Mouse (Mus musculus): ENCODE results near the gene Tas2r143. TPM values are rescaled to one million over a fixed set of nuclear protein-coding genes. Genes with fewer than 3 reads are reported as not detected.

Gene Tas2r143
- polyA plus RNA-seq, 1 experiment from 2014 or later, result not detected

- Histone ChIP-seq H3K36me3 (ENCODE audit: control insufficient read depth, insufficient read depth, low read length) (no peaks in the 10 kb centered on the region), H3K4me2 (replicated peaks; ENCODE audit: low read depth, low read length) (no peak overlapping the region), H3K9ac (ENCODE audit: low read depth, low read length) (no peak overlapping the region), H3K27me3 (ENCODE audit: control insufficient read depth, insufficient read depth, low read length) (no peaks in the 10 kb centered on the region), H3K27ac (ENCODE audit: low read depth, low read length) (no peak overlapping the region), H3K9me3 (ENCODE audit: control insufficient read depth, low read length) (no peaks in the 10 kb centered on the region), H3K4me3 (ENCODE audit: low read depth, low read length) (no peak overlapping the region), H3K4me1 (replicated peaks; ENCODE audit: control insufficient read depth, insufficient read depth, low read length) (no peaks in the 10 kb centered on the region)
- ATAC-seq (ENCODE audit: low FRiP score) (peak; percentile 54; the same call in 1 of the 2 replicates), DNase-seq (ENCODE audit: low spot score) (peak; percentile 68)
- WGBS, result 6% methylated on average over 8 of the region's 8 CpGs
Measured at GRCm38 (mm10) chr6:42380416-42381144, 19.5 kb upstream of the Tas2r143 start.

GRCm38 (mm10) chr6:42381221-42381620 is 18.8 kb upstream of the Tas2r143 start:
- WGBS, result 19% methylated on average over 2 of the region's 2 CpGs
- Histone ChIP-seq H3K27ac (ENCODE audit: low read depth, low read length) (no peak overlapping the region), H3K4me1 (replicated peaks; ENCODE audit: control insufficient read depth, insufficient read depth, low read length) (no peaks in the 10 kb centered on the region), H3K36me3 (ENCODE audit: control insufficient read depth, insufficient read depth, low read length) (no peaks in the 10 kb centered on the region), H3K27me3 (ENCODE audit: control insufficient read depth, insufficient read depth, low read length) (no peaks in the 10 kb centered on the region), H3K4me3 (ENCODE audit: low read depth, low read length) (no peak overlapping the region), H3K9ac (ENCODE audit: low read depth, low read length) (no peak overlapping the region), H3K9me3 (ENCODE audit: control insufficient read depth, low read length) (no peaks in the 10 kb centered on the region), H3K4me2 (replicated peaks; ENCODE audit: low read depth, low read length) (no peak overlapping the region)
- ATAC-seq (ENCODE audit: low FRiP score) (no peak), DNase-seq (ENCODE audit: low spot score) (no peak)

- Histone ChIP-seq H3K36me3 (ENCODE audit: control insufficient read depth, insufficient read depth, low read length) (no peaks in the 10 kb centered on the region), H3K4me3 (ENCODE audit: low read depth, low read length) (no peak overlapping the region), H3K4me2 (replicated peaks; ENCODE audit: low read depth, low read length) (no peak overlapping the region), H3K9ac (ENCODE audit: low read depth, low read length) (no peak overlapping the region), H3K9me3 (ENCODE audit: control insufficient read depth, low read length) (no peaks in the 10 kb centered on the region), H3K4me1 (replicated peaks; ENCODE audit: control insufficient read depth, insufficient read depth, low read length) (no peaks in the 10 kb centered on the region), H3K27me3 (ENCODE audit: control insufficient read depth, insufficient read depth, low read length) (no peaks in the 10 kb centered on the region), H3K27ac (ENCODE audit: low read depth, low read length) (no peak overlapping the region)
- ATAC-seq (ENCODE audit: low FRiP score) (no peak), DNase-seq (ENCODE audit: low spot score) (no peak)
- 62% methylated on average over 9 of the region's 9 CpGs for WGBS
Measured at GRCm38 (mm10) chr6:42381916-42382381, 18.1 kb upstream of the Tas2r143 start.

GRCm38 (mm10) chr6:42383360-42383759 is 16.7 kb upstream of the Tas2r143 start:
- Histone ChIP-seq H3K27ac (ENCODE audit: low read depth, low read length) (no peak overlapping the region), H3K4me3 (ENCODE audit: low read depth, low read length) (no peak overlapping the region)

GRCm38 (mm10) chr6:42385635-42386034 is 14.4 kb upstream of the Tas2r143 start:
- no peak overlapping the region for H3K4me2 ChIP-seq (replicated peaks; ENCODE audit: low read depth, low read length)

More at GRCm38 (mm10) chr6:42383360-42383759, 16.7 kb upstream of the Tas2r143 start:
- 92% methylated on average over 5 of the region's 5 CpGs for WGBS
- no peaks in the 10 kb centered on the region for H3K9me3 ChIP-seq (ENCODE audit: control insufficient read depth, low read length)
- H3K4me2 ChIP-seq (replicated peaks; ENCODE audit: low read depth, low read length), result no peak overlapping the region
- H3K4me1 ChIP-seq (replicated peaks; ENCODE audit: control insufficient read depth, insufficient read depth, low read length), result no peaks in the 10 kb centered on the region
- ATAC-seq (ENCODE audit: low FRiP score) (no peak), DNase-seq (ENCODE audit: low spot score) (no peak)
- H3K9ac ChIP-seq (ENCODE audit: low read depth, low read length), result no peak overlapping the region
- no peaks in the 10 kb centered on the region for H3K27me3 ChIP-seq (ENCODE audit: control insufficient read depth, insufficient read depth, low read length)
- no peaks in the 10 kb centered on the region for H3K36me3 ChIP-seq (ENCODE audit: control insufficient read depth, insufficient read depth, low read length)

GRCm38 (mm10) chr6:42391796-42392330 is 8.2 kb upstream of the Tas2r143 start:
- no peak overlapping the region for H3K4me2 ChIP-seq (replicated peaks; ENCODE audit: low read depth, low read length)
- DNase-seq (ENCODE audit: low spot score) (no peak), ATAC-seq (ENCODE audit: low FRiP score) (no peak)
- 64% methylated on average over 2 of the region's 2 CpGs for WGBS
- H3K27me3 ChIP-seq (ENCODE audit: control insufficient read depth, insufficient read depth, low read length), result no peaks in the 10 kb centered on the region
- H3K9me3 ChIP-seq (ENCODE audit: control insufficient read depth, low read length), result no peaks in the 10 kb centered on the region
- H3K4me1 ChIP-seq (replicated peaks; ENCODE audit: control insufficient read depth, insufficient read depth, low read length), result no peaks in the 10 kb centered on the region
- H3K4me3 ChIP-seq (ENCODE audit: low read depth, low read length), result no peak overlapping the region
- H3K36me3 ChIP-seq (ENCODE audit: control insufficient read depth, insufficient read depth, low read length), result no peaks in the 10 kb centered on the region
- no peak overlapping the region for H3K27ac ChIP-seq (ENCODE audit: low read depth, low read length)
- no peak overlapping the region for H3K9ac ChIP-seq (ENCODE audit: low read depth, low read length)

More at GRCm38 (mm10) chr6:42385635-42386034, 14.4 kb upstream of the Tas2r143 start:
- H3K4me1 ChIP-seq (replicated peaks; ENCODE audit: control insufficient read depth, insufficient read depth, low read length), result no peaks in the 10 kb centered on the region
- ATAC-seq (ENCODE audit: low FRiP score), result no peak
- no peak overlapping the region for H3K27ac ChIP-seq (ENCODE audit: low read depth, low read length)
- no peak overlapping the region for H3K9ac ChIP-seq (ENCODE audit: low read depth, low read length)
- 65% methylated on average over 4 of the region's 4 CpGs for WGBS
- H3K27me3 ChIP-seq (ENCODE audit: control insufficient read depth, insufficient read depth, low read length), result no peaks in the 10 kb centered on the region
- no peaks in the 10 kb centered on the region for H3K36me3 ChIP-seq (ENCODE audit: control insufficient read depth, insufficient read depth, low read length)
- H3K9me3 ChIP-seq (ENCODE audit: control insufficient read depth, low read length), result no peaks in the 10 kb centered on the region
- H3K4me3 ChIP-seq (ENCODE audit: low read depth, low read length), result no peak overlapping the region
- no peak for DNase-seq (ENCODE audit: low spot score)

GRCm38 (mm10) chr6:42395960-42396809 is 3.9 kb upstream of the Tas2r143 start:
- Histone ChIP-seq H3K9ac (ENCODE audit: low read depth, low read length) (no peak overlapping the region), H3K36me3 (ENCODE audit: control insufficient read depth, insufficient read depth, low read length) (no peaks in the 10 kb centered on the region), H3K27me3 (ENCODE audit: control insufficient read depth, insufficient read depth, low read length) (no peaks in the 10 kb centered on the region), H3K4me1 (replicated peaks; ENCODE audit: control insufficient read depth, insufficient read depth, low read length) (no peaks in the 10 kb centered on the region), H3K4me2 (replicated peaks; ENCODE audit: low read depth, low read length) (no peak overlapping the region), H3K9me3 (ENCODE audit: control insufficient read depth, low read length) (no peaks in the 10 kb centered on the region), H3K27ac (ENCODE audit: low read depth, low read length) (no peak overlapping the region), H3K4me3 (ENCODE audit: low read depth, low read length) (no peak overlapping the region)
- WGBS, result 81% methylated on average over 9 of the region's 9 CpGs
- ATAC-seq (ENCODE audit: low FRiP score) (no peak), DNase-seq (ENCODE audit: low spot score) (no peak)

- Histone ChIP-seq H3K9ac (ENCODE audit: low read depth, low read length) (no peak overlapping the region), H3K4me1 (replicated peaks; ENCODE audit: control insufficient read depth, insufficient read depth, low read length) (no peaks in the 10 kb centered on the region), H3K36me3 (ENCODE audit: control insufficient read depth, insufficient read depth, low read length) (no peaks in the 10 kb centered on the region), H3K9me3 (ENCODE audit: control insufficient read depth, low read length) (no peaks in the 10 kb centered on the region), H3K4me3 (ENCODE audit: low read depth, low read length) (no peak overlapping the region), H3K27me3 (ENCODE audit: control insufficient read depth, insufficient read depth, low read length) (no peaks in the 10 kb centered on the region), H3K4me2 (replicated peaks; ENCODE audit: low read depth, low read length) (no peak overlapping the region), H3K27ac (ENCODE audit: low read depth, low read length) (no peak overlapping the region)
- DNase-seq (ENCODE audit: low spot score), result no peak
- ATAC-seq (ENCODE audit: low FRiP score), result no peak
- WGBS, result 74% methylated on average over 3 of the region's 3 CpGs
Measured at GRCm38 (mm10) chr6:42397041-42397657, 2.9 kb upstream of the Tas2r143 start.
